Mouse (Mus musculus) intestine, embryonic 14.5 days (tissue): Measurements from ENCODE around the gene Galnt7. TPM values are rescaled to one million over a fixed set of nuclear protein-coding genes. Genes with fewer than 3 reads are reported as not detected.

Experiments
- ATAC-seq: fragments of 200-750 bp; cut with Nextera tagmentation; replicated peaks from 2 replicates; pipeline ENCODE4 v1.8.0; 2017; ENCODE audit warnings: low read depth, moderate number of reproducible peaks, moderate TSS enrichment, moderate library complexity; ENCODE audit not compliant: low FRiP score, low TSS enrichment
- DNase-seq: peaks from one replicate; pipeline ENCODE4 v3.0.0-alpha.2; 2018; ENCODE audit warnings: low spot score
- H3K27ac ChIP-seq: fragments of 300-500 bp; sonication (generic); 2 replicates; pipeline ENCODE4 v1.5.1; 2014; ENCODE audit warnings: low read depth, mild to moderate bottlenecking, control low read depth
- H3K27me3 ChIP-seq: fragments of 300-500 bp; sonication (generic); replicated peaks from 2 replicates; pipeline ENCODE4 v1.6.1; 2014; ENCODE audit warnings: low read length, control low read depth; ENCODE audit not compliant: control insufficient read depth, insufficient read depth
- H3K36me3 ChIP-seq: fragments of 300-500 bp; sonication (generic); 2 replicates; pipeline ENCODE4 v1.6.1; 2014; ENCODE audit warnings: low read length, control low read depth; ENCODE audit not compliant: control insufficient read depth, insufficient read depth
- H3K4me1 ChIP-seq: fragments of 300-500 bp; sonication (generic); replicated peaks from 2 replicates; pipeline ENCODE4 v1.6.1; 2014; ENCODE audit warnings: low read length, control low read depth, mixed read lengths; ENCODE audit not compliant: control insufficient read depth, insufficient read depth
- H3K4me2 ChIP-seq: fragments of 300-500 bp; sonication (generic); 2 replicates; pipeline ENCODE4 v1.6.1; 2014; ENCODE audit warnings: low read length
- H3K4me3 ChIP-seq: fragments of 300-500 bp; sonication (generic); 2 replicates; pipeline ENCODE4 v1.5.1; 2014; ENCODE audit warnings: low read depth, low read length, control low read depth, mixed read lengths
- H3K9ac ChIP-seq: fragments of 300-500 bp; sonication (generic); 2 replicates; pipeline ENCODE4 v1.6.1; 2014; ENCODE audit warnings: mild to moderate bottlenecking, low read length
- H3K9me3 ChIP-seq: fragments of 300-500 bp; sonication (generic); 2 replicates; pipeline ENCODE4 v1.6.1; 2016; ENCODE audit warnings: low read length, control low read depth; ENCODE audit not compliant: control insufficient read depth
- WGBS: fragments of 180-500 bp; shearing (Covaris S2); extraction: QIAGEN DNeasy Blood & Tissue Kit; methylation state at CpG from one replicate; pipeline ENCODE4 v1.1.7; 2014; 5-methylcytosine and 5-hydroxymethylcytosine counted together
- polyA plus RNA-seq: library from polyadenylated mRNA; unstranded; fragments of >200 nt; fragmentation: Nextera tagmentation; extraction: Ambion mirVana; gene quantifications from 2 replicates; pipeline ENCODE4 v1.2.1, GENCODE M21; 2014

The Galnt7 gene
- polyA plus RNA-seq, 1 experiment from 2014 or later = 26.4 TPM

GRCm38 (mm10) chr8:57585128-57585442, 67.7 kb downstream of the Galnt7 start:
- 93% methylated on average over 5 of the region's 5 CpGs for WGBS
- H3K36me3 ChIP-seq = no peaks in the 10 kb centered on the region
- H3K27ac ChIP-seq = no peak overlapping the region
- H3K4me2 ChIP-seq = no peak overlapping the region
- DNase-seq (no peak), ATAC-seq (no peak)
- H3K9me3 ChIP-seq = no peaks in the 10 kb centered on the region
- no peak overlapping the region for H3K4me3 ChIP-seq
- H3K27me3 ChIP-seq = no peaks in the 10 kb centered on the region
- H3K9ac ChIP-seq = no peak overlapping the region
- H3K4me1 ChIP-seq = no peaks in the 10 kb centered on the region

DNA sequence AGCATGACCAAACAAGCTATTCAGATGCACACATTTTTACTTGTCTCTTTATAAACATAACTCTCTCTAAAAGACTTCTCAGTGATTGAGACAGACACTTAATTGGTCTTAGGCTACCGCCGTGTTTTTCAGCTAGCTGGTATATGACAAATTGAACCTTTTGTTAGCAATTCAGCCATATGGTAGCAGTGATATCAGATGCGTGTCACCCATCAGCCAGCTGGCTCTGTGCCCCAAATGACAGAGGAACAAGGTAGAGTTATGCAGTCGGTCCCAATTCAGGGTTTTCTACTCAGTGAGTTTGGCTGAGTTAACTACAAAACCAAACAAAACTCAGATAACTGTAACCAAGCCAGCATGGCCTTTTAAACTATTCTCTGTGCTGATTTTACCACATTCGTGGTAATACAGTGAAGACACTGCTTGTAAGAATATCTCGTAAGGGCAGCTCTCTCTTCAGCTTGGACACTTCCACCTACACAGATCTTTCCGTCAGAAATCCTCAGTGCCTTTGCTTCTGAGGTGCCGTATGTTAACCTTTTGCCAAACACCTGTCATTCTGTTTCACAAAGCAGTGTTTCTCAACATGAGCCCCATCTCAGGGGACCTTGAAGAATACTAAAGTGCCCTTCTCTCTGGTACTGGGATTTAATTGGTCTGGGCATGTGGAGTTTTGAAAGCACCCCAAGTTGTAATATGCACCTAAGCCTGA, 68.3 kb downstream of the Galnt7 start:
- no peak overlapping the region for H3K4me3 ChIP-seq
- DNase-seq (no peak), ATAC-seq (no peak)
- H3K36me3 ChIP-seq = no peaks in the 10 kb centered on the region
- WGBS = 73% methylated on average over 8 of the region's 8 CpGs
- no peaks in the 10 kb centered on the region for H3K4me1 ChIP-seq
- H3K9ac ChIP-seq = no peak overlapping the region
- no peak overlapping the region for H3K4me2 ChIP-seq
- H3K27ac ChIP-seq = no peak overlapping the region
- no peaks in the 10 kb centered on the region for H3K27me3 ChIP-seq
- no peaks in the 10 kb centered on the region for H3K9me3 ChIP-seq

- Histone ChIP-seq H3K4me3 (no peak overlapping the region), H3K4me1 (0 out of 2 replicates have a peak, but pooled peaks cover 3% of the 10 kb centered on the region), H3K4me2 (no peak overlapping the region), H3K27ac (no peak overlapping the region), H3K9me3 (no peaks in the 10 kb centered on the region), H3K9ac (no peak overlapping the region), H3K36me3 (no peaks in the 10 kb centered on the region; the same call in 1 of the 2 replicates), H3K27me3 (no peaks in the 10 kb centered on the region)
- no peak for DNase-seq
- WGBS = 81% methylated on average over 6 of the region's 6 CpGs
- no peak for ATAC-seq
Measured at GRCm38 (mm10) chr8:57579845-57580244, 73.0 kb downstream of the Galnt7 start.

DNA sequence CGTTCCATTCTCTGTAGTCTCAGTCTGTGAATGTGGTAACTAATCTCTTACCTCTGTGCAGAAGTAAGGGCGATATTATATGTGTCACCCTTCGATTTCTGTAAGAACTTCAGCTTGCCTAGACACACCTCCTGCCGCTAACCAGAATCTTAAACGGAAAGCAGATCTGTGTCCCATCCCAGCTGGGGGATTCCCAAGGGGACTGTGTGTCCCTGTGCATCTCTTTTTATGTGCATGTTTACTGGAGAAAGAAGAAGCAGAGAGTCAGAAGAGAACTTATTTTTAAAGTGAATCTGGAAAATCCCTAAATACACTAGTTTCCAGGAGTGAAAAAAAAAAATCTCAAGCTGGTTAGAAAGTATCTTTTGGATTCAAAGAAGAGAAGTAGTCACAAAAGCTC, 75.5 kb downstream of the Galnt7 start:
- no peak overlapping the region for H3K4me2 ChIP-seq
- DNase-seq = no peak
- H3K36me3 ChIP-seq = no peaks in the 10 kb centered on the region; the same call in 1 of the 2 replicates
- H3K27ac ChIP-seq = no peak overlapping the region
- H3K27me3 ChIP-seq = no peaks in the 10 kb centered on the region
- H3K9ac ChIP-seq = no peak overlapping the region
- no peak for ATAC-seq
- 83% methylated on average over 5 of the region's 5 CpGs for WGBS
- no peak overlapping the region for H3K4me3 ChIP-seq
- 0 out of 2 replicates have a peak, but pooled peaks cover 3% of the 10 kb centered on the region for H3K4me1 ChIP-seq
- H3K9me3 ChIP-seq = no peaks in the 10 kb centered on the region

- Histone ChIP-seq H3K4me3 (no peak overlapping the region), H3K9me3 (no peaks in the 10 kb centered on the region), H3K4me2 (no peak overlapping the region), H3K27me3 (no peaks in the 10 kb centered on the region), H3K4me1 (0 out of 2 replicates have a peak, but pooled peaks cover 3% of the 10 kb centered on the region), H3K36me3 (no peaks in the 10 kb centered on the region; the same call in 1 of the 2 replicates), H3K9ac (no peak overlapping the region), H3K27ac (no peak overlapping the region)
- ATAC-seq (peak; percentile 92), DNase-seq (peak; percentile 58)
- WGBS = 38% methylated on average over 7 of the region's 7 CpGs
Measured at GRCm38 (mm10) chr8:57576238-57576637, 76.6 kb downstream of the Galnt7 start.

DNA sequence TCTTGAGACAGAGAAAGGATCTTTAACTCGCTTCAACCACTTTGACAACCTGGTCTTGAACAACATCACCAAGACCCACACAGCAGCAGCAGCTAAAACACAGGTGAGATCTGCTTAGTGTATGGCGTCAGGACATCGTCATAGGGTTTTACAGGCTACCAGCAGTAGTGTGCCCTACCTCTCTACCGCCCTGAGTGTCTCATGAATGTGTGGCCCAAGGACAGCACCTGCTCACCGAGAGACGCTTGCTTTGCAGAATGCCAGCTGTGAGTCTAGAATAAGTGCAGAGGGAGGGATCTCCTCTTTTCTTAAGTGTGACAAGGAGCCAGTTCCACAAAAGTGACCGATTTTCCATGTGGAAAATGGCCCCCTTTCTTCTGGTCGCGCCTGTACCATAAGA, 77.5 kb downstream of the Galnt7 start:
- H3K4me2 ChIP-seq = no peak overlapping the region
- no peaks in the 10 kb centered on the region; the same call in 1 of the 2 replicates for H3K36me3 ChIP-seq
- no peak overlapping the region for H3K27ac ChIP-seq
- WGBS = 90% methylated on average over 9 of the region's 9 CpGs
- H3K4me1 ChIP-seq = 0 out of 2 replicates have a peak, but pooled peaks cover 3% of the 10 kb centered on the region
- DNase-seq = no peak
- H3K9ac ChIP-seq = no peak overlapping the region
- H3K9me3 ChIP-seq = no peaks in the 10 kb centered on the region
- H3K27me3 ChIP-seq = no peaks in the 10 kb centered on the region
- ATAC-seq = no peak
- H3K4me3 ChIP-seq = no peak overlapping the region

DNA sequence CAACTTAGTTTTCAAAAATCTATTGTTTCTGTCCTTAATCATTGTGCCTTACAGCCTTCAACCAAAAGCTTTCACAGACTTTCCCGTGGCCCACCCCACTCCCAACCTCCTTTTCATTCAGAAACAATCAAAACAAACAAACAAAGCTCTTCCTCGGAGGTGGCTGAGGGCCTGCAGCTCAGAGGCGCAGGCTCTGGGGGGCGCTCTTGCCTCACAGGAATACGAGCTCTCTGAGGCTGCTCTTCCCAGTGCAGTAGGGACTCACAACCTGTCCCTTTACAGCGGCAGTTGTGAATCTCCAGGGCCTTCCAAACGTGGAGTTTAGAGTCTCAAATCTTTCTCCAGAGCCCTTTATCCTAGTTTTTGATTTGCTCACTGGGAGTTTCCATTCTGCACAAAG, 78.4 kb downstream of the Galnt7 start:
- Histone ChIP-seq H3K27ac (no peak overlapping the region), H3K36me3 (no peaks in the 10 kb centered on the region; the same call in 1 of the 2 replicates), H3K9me3 (no peaks in the 10 kb centered on the region), H3K9ac (no peak overlapping the region), H3K27me3 (no peaks in the 10 kb centered on the region), H3K4me2 (no peak overlapping the region), H3K4me1 (0 out of 2 replicates have a peak, but pooled peaks cover 3% of the 10 kb centered on the region), H3K4me3 (no peak overlapping the region)
- 15% methylated on average over 7 of the region's 7 CpGs for WGBS
- DNase-seq (peak; percentile 76), ATAC-seq (no peak)

DNA sequence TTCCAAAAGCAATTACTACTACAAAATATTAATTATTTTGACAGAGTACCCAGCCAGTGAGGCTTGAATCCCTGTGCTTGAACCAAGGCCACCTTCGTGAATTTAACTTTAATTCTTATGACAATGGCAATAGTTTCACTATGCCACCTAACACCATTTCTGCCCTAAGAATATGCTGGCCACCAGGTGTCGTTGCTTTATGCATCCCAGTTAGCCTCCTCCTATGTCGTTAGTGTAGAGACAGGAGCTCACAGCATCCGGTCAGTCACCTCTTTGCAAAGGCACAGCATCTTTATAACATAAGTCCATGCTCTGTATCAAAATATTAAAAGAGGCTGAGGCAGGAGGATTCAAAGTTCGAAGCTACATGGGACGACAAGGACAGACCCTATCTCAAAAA, 79.0 kb downstream of the Galnt7 start:
- Histone ChIP-seq H3K4me1 (0 out of 2 replicates have a peak, but pooled peaks cover 3% of the 10 kb centered on the region), H3K9me3 (no peaks in the 10 kb centered on the region), H3K9ac (no peak overlapping the region), H3K36me3 (no peaks in the 10 kb centered on the region; the same call in 1 of the 2 replicates), H3K27me3 (no peaks in the 10 kb centered on the region), H3K4me2 (no peak overlapping the region), H3K27ac (no peak overlapping the region), H3K4me3 (no peak overlapping the region)
- WGBS = 81% methylated on average over 6 of the region's 6 CpGs
- ATAC-seq (no peak), DNase-seq (no peak)

DNA sequence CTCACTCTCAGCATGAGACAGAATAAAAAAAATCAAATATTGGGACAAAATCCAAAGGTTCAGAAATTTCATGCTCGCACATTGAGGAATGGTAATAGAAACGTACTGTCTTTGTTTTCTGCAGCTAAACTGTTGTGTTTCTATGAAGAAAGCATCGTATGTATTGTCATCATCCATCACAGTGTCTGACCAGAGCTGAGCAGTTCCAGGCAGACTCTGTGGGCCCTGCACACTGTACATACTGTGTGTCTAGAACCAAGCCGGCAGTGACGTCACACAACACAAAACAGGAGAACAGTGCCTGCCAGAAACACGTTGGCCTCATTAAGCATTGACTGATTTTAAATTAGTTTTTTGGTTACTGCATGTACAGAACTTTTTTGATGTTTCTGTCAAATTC, 82.9 kb downstream of the Galnt7 start:
- no peak for ATAC-seq

More for the DNA sequence above, 82.9 kb downstream of the Galnt7 start:
- Histone ChIP-seq H3K9ac (no peak overlapping the region), H3K36me3 (no peaks in the 10 kb centered on the region), H3K27me3 (no peaks in the 10 kb centered on the region), H3K4me2 (no peak overlapping the region), H3K4me1 (no peaks in the 10 kb centered on the region), H3K9me3 (no peaks in the 10 kb centered on the region), H3K27ac (no peak overlapping the region), H3K4me3 (no peak overlapping the region)
- DNase-seq = no peak
- WGBS = 68% methylated on average over 6 of the region's 6 CpGs
